Mouse (Mus musculus): ENCODE data around the gene Tbcd. TPM values are rescaled to one million over a fixed set of nuclear protein-coding genes. Genes with fewer than 3 reads are reported as not detected.

Tbcd gene
- polyA plus RNA-seq, 1 experiment from 2014 or later, result 30.2 TPM

- Histone ChIP-seq H3K36me3 (peaks cover 78% of the 10 kb centered on the region), H3K4me2 (no peak overlapping the region), H3K9ac (no peak overlapping the region), H3K9me3 (replicated peaks) (no peaks in the 10 kb centered on the region), H3K4me3 (no peak overlapping the region), H3K27me3 (replicated peaks) (no peaks in the 10 kb centered on the region), H3K4me1 (no peaks in the 10 kb centered on the region), H3K27ac (no peak overlapping the region)
- ATAC-seq, result no peak
- WGBS (ENCODE audit: insufficient replicate concordance), result 88% methylated on average over 1 of the region's 1 CpGs
Observed at GRCm38 (mm10) chr11:121617371-121617770, 165.6 kb downstream of the Tbcd start.

GRCm38 (mm10) chr11:121625007-121625406 is 173.3 kb downstream of the Tbcd start:
- no peak for ATAC-seq
- H3K27me3 ChIP-seq (replicated peaks), result no peaks in the 10 kb centered on the region
- WGBS (ENCODE audit: insufficient replicate concordance), result 87% methylated on average over 4 of the region's 4 CpGs
- no peak overlapping the region for H3K9ac ChIP-seq
- H3K4me1 ChIP-seq, result no peaks in the 10 kb centered on the region
- H3K4me3 ChIP-seq, result no peak overlapping the region
- H3K27ac ChIP-seq, result no peak overlapping the region
- peaks cover 29% of the 10 kb centered on the region for H3K36me3 ChIP-seq
- no peaks in the 10 kb centered on the region for H3K9me3 ChIP-seq (replicated peaks)
- H3K4me2 ChIP-seq, result no peak overlapping the region

DNA sequence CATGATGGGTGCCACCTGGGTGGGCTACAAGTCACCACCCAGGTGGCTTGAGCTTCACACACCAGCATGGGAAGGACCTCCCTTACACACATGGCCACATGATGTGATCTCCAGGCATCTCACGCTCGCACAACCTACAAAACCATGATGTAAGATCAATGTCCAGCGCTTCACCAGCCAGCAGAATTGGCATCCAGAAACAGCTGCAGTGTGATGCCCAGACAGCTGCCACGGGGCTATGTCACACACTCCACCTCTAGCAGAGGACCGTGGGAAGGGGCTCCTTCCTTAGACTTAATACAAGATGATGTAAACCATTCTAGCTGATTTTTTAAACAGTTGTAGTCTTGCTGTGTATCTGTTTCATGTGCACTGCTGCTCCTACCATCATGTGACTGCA is 175.8 kb downstream of the Tbcd start:
- H3K4me3 ChIP-seq, result no peak overlapping the region
- no peak overlapping the region for H3K4me2 ChIP-seq
- H3K36me3 ChIP-seq, result peaks cover 19% of the 10 kb centered on the region
- no peaks in the 10 kb centered on the region for H3K9me3 ChIP-seq (replicated peaks)
- WGBS (ENCODE audit: insufficient replicate concordance), result 83% methylated on average over 5 of the region's 5 CpGs
- no peaks in the 10 kb centered on the region for H3K4me1 ChIP-seq
- no peak overlapping the region for H3K27ac ChIP-seq
- no peaks in the 10 kb centered on the region for H3K27me3 ChIP-seq (replicated peaks)
- H3K9ac ChIP-seq, result no peak overlapping the region
- no peak for ATAC-seq

DNA sequence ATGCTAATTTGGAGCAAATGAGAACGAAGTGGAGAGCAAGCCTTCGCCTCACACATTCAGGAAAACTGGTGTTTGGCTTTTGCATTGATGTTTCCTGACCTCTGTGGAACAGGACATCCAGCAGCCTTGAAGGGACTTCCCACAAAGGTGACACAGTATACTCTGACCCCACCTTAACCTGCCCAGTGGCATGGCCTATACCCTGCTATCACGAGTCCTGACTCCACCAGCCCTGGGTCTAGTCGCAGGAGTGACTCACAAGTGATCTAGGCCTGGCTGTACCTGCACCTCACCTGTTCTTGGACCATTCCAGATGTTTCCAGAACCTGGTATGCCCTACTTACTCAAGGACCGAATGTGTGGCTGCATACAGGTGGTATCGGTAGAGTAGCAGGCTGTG is 177.8 kb downstream of the Tbcd start:
- no peak overlapping the region for H3K9ac ChIP-seq
- ATAC-seq, result no peak
- H3K4me3 ChIP-seq, result no peak overlapping the region
- H3K4me1 ChIP-seq, result no peaks in the 10 kb centered on the region
- no peak overlapping the region for H3K4me2 ChIP-seq
- no peaks in the 10 kb centered on the region for H3K9me3 ChIP-seq (replicated peaks)
- no peaks in the 10 kb centered on the region for H3K27me3 ChIP-seq (replicated peaks)
- H3K27ac ChIP-seq, result no peak overlapping the region
- H3K36me3 ChIP-seq, result peaks cover 19% of the 10 kb centered on the region
- WGBS (ENCODE audit: insufficient replicate concordance), result 81% methylated on average over 6 of the region's 6 CpGs

GRCm38 (mm10) chr11:121630406-121630805 is 178.7 kb downstream of the Tbcd start:
- H3K4me1 ChIP-seq, result no peaks in the 10 kb centered on the region
- peaks cover 19% of the 10 kb centered on the region for H3K36me3 ChIP-seq
- no peak for ATAC-seq
- no peaks in the 10 kb centered on the region for H3K9me3 ChIP-seq (replicated peaks)
- H3K4me3 ChIP-seq, result no peak overlapping the region
- H3K9ac ChIP-seq, result no peak overlapping the region
- H3K27ac ChIP-seq, result no peak overlapping the region
- H3K4me2 ChIP-seq, result no peak overlapping the region
- 60% methylated on average over 4 of the region's 4 CpGs for WGBS (ENCODE audit: insufficient replicate concordance)
- no peaks in the 10 kb centered on the region for H3K27me3 ChIP-seq (replicated peaks)

DNA sequence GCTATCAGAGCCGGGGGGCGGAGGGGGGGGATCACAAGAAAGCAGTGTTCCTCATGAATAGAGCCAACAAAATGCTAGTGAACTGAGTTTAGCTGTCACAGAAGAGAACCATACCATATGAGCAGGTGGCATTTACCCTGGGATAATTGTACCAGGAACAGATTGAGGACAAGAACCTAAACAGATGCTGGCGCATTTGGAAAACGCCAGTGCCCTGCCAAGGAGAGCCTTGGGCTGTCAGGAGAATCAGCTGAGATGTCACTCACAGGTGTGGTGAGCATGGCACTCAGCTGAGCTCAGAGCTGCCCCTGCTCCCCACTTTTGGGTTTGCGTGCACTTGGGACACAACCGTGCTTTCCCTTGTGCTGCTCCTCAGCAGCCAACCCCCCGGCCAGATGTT is 179.7 kb downstream of the Tbcd start:
- Histone ChIP-seq H3K4me2 (no peak overlapping the region), H3K4me3 (no peak overlapping the region), H3K36me3 (peaks cover 19% of the 10 kb centered on the region), H3K9ac (no peak overlapping the region), H3K27me3 (replicated peaks) (no peaks in the 10 kb centered on the region), H3K27ac (no peak overlapping the region), H3K9me3 (replicated peaks) (no peaks in the 10 kb centered on the region), H3K4me1 (no peaks in the 10 kb centered on the region)
- WGBS (ENCODE audit: insufficient replicate concordance), result 87% methylated on average over 7 of the region's 7 CpGs
- no peak for ATAC-seq

DNA sequence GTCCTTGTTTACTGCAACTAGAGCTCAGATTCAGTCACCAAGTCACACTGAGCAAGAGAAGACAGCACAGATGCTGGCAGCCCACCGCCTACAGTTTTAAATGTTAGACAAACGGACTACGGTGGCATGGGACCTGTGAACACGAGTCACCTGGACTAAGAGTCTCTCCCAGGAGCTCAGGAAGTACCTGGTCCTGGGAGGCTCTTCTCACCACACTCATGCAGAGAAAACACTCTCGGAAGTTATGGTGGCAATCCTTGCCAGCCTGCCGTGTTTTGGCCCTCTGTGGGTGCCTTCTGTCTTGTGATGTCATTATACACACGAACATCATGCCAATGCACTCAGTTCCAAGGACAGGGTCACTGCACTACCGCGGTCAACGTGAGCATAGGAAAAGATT is 184.9 kb downstream of the Tbcd start:
- Histone ChIP-seq H3K4me2 (no peak overlapping the region), H3K36me3 (peaks cover 17% of the 10 kb centered on the region), H3K4me1 (no peaks in the 10 kb centered on the region), H3K9ac (no peak overlapping the region), H3K9me3 (replicated peaks) (no peaks in the 10 kb centered on the region), H3K27me3 (replicated peaks) (no peaks in the 10 kb centered on the region), H3K27ac (no peak overlapping the region), H3K4me3 (no peak overlapping the region)
- WGBS (ENCODE audit: insufficient replicate concordance), result 84% methylated on average over 10 of the region's 10 CpGs
- no peak for ATAC-seq

GRCm38 (mm10) chr11:121641501-121642145 is 189.9 kb downstream of the Tbcd start:
- H3K9ac ChIP-seq, result no peak overlapping the region
- 67% methylated on average over 2 of the region's 2 CpGs for WGBS (ENCODE audit: insufficient replicate concordance)
- ATAC-seq, result no peak
- H3K4me1 ChIP-seq, result no peaks in the 10 kb centered on the region
- H3K36me3 ChIP-seq, result peaks cover 17% of the 10 kb centered on the region
- H3K4me2 ChIP-seq, result no peak overlapping the region
- no peak overlapping the region for H3K27ac ChIP-seq
- H3K4me3 ChIP-seq, result no peak overlapping the region
- H3K9me3 ChIP-seq (replicated peaks), result no peaks in the 10 kb centered on the region
- H3K27me3 ChIP-seq (replicated peaks), result no peaks in the 10 kb centered on the region

DNA sequence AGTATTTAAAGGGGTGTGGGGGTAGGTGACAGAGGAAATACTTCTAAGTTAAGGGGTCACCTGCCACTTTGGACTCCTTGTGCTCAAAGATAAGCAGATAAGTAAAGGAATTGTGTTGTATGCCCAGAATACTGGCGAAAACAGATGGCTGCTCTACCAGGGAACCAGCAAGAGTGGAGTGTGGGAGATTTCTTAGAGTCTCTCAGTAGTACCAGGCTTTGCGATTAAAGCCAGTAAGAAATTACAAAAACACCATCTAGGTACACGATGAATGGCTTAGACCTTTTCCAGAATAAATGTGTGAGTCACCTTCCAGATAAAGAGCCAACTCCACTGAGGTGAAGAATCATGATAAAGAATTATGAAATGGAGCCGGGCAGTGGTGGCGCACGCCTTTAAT is 193.6 kb downstream of the Tbcd start:
- H3K27me3 ChIP-seq (replicated peaks), result no peaks in the 10 kb centered on the region
- no peak overlapping the region for H3K9ac ChIP-seq
- no peaks in the 10 kb centered on the region for H3K4me1 ChIP-seq
- no peaks in the 10 kb centered on the region for H3K9me3 ChIP-seq (replicated peaks)
- peaks cover 9% of the 10 kb centered on the region; the same call in 1 of the 2 replicates for H3K36me3 ChIP-seq
- no peak overlapping the region for H3K4me3 ChIP-seq
- no peak for ATAC-seq
- H3K27ac ChIP-seq, result no peak overlapping the region
- H3K4me2 ChIP-seq, result no peak overlapping the region
- 79% methylated on average over 6 of the region's 6 CpGs for WGBS (ENCODE audit: insufficient replicate concordance)

DNA sequence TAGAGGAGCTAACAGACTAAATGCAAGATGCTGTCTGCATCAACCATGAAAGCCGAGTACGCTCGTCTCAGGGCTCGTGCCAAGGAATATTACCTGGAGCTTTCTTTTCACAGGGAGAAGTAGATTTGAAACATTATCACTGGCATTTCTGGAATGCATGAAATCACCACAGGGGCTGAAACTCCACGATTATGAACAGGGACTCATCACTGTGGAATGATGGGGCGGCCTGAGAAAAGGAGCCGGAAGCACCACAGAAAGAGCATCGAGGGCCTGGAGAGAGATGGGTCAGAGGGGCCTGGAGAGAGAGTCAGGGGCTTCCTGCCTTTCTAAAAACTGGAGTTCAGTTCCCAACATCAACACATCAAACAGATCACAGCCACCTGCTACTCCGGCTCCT is 195.6 kb downstream of the Tbcd start:
- H3K9ac ChIP-seq, result no peak overlapping the region
- no peaks in the 10 kb centered on the region for H3K27me3 ChIP-seq (replicated peaks)
- H3K9me3 ChIP-seq (replicated peaks), result no peaks in the 10 kb centered on the region
- no peak overlapping the region for H3K4me2 ChIP-seq
- no peaks in the 10 kb centered on the region for H3K4me1 ChIP-seq
- H3K27ac ChIP-seq, result no peak overlapping the region
- peaks cover 13% of the 10 kb centered on the region; the same call in 1 of the 2 replicates for H3K36me3 ChIP-seq
- WGBS (ENCODE audit: insufficient replicate concordance), result 83% methylated on average over 9 of the region's 9 CpGs
- ATAC-seq, result no peak
- no peak overlapping the region for H3K4me3 ChIP-seq

DNA sequence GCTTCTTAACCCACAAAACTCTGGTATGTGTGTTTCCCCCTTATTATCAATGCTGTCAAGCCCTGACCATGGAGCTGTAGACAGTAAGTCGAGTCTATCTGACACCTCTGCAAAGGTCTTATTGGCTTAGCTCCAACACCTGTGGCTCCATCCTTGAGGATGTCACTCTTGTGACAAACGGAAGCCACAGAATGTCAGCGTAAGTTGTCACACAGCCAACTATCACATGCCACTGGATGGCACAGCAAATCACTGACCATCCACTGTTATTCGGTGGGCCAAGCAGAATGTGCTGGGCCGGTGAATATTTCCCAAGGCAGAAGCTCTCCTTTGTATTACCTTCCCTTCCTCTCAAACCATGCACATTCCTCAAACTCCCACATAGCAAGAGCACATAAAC is 196.4 kb downstream of the Tbcd start:
- Histone ChIP-seq H3K27me3 (replicated peaks) (no peaks in the 10 kb centered on the region), H3K9ac (no peak overlapping the region), H3K9me3 (replicated peaks) (no peaks in the 10 kb centered on the region), H3K27ac (no peak overlapping the region), H3K4me3 (no peak overlapping the region), H3K4me2 (no peak overlapping the region), H3K4me1 (no peaks in the 10 kb centered on the region), H3K36me3 (peaks cover 13% of the 10 kb centered on the region; the same call in 1 of the 2 replicates)
- WGBS (ENCODE audit: insufficient replicate concordance), result 73% methylated on average over 5 of the region's 5 CpGs
- no peak for ATAC-seq

DNA sequence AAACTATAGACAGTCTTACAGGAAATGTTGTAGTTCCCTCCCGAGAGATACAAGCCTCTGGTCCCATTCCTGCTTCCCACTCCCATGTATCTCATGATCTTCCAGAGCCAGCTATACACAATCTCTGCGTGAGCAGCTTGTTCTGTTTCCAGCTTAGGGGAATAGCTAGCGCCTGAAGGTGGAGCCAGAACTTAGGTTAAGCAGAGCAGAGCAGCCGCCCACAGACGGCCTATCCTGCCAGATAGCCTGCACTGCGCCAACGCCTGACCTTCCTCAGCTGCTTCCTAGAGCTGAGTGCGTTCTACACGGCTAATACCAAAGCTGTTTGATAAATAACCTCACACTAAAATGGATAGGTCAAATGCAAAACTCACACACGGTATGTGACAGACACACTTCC is 198.2 kb downstream of the Tbcd start:
- no peak overlapping the region for H3K27ac ChIP-seq
- ATAC-seq, result no peak
- no peak overlapping the region for H3K9ac ChIP-seq
- H3K4me3 ChIP-seq, result no peak overlapping the region
- H3K4me1 ChIP-seq, result no peaks in the 10 kb centered on the region
- no peaks in the 10 kb centered on the region for H3K27me3 ChIP-seq (replicated peaks)
- H3K36me3 ChIP-seq, result peaks cover 13% of the 10 kb centered on the region; the same call in 1 of the 2 replicates
- no peak overlapping the region for H3K4me2 ChIP-seq
- WGBS (ENCODE audit: insufficient replicate concordance), result 70% methylated on average over 10 of the region's 10 CpGs
- H3K9me3 ChIP-seq (replicated peaks), result no peaks in the 10 kb centered on the region

GRCm38 (mm10) chr11:121650668-121651067 is 198.9 kb downstream of the Tbcd start:
- peaks cover 13% of the 10 kb centered on the region; the same call in 1 of the 2 replicates for H3K36me3 ChIP-seq
- 80% methylated on average over 11 of the region's 11 CpGs for WGBS (ENCODE audit: insufficient replicate concordance)
- no peaks in the 10 kb centered on the region for H3K9me3 ChIP-seq (replicated peaks)
- H3K9ac ChIP-seq, result no peak overlapping the region
- H3K4me3 ChIP-seq, result no peak overlapping the region
- H3K27ac ChIP-seq, result no peak overlapping the region
- no peaks in the 10 kb centered on the region for H3K27me3 ChIP-seq (replicated peaks)
- no peak for ATAC-seq
- H3K4me2 ChIP-seq, result no peak overlapping the region
- H3K4me1 ChIP-seq, result no peaks in the 10 kb centered on the region

Measured in liver, embryonic 12.5 days (tissue).